Mouse (Mus musculus): ENCODE results near the gene Zrsr1.

Zrsr1 gene

GRCm38 (mm10) chr11:22971835-22972709 is at the start of gene Zrsr1:
Zrsr1 (plus strand) TSS chr11:22972005.
- peak; percentile 71 for DNase-seq (ENCODE audit: low spot score)

GRCm38 (mm10) chr11:22922546-22922945 is 49.3 kb upstream of the Zrsr1 start:
- no peak for DNase-seq (ENCODE audit: low spot score)

GRCm38 (mm10) chr11:22923606-22924005 is 48.2 kb upstream of the Zrsr1 start:
- DNase-seq (ENCODE audit: low spot score): no peak

- DNase-seq (ENCODE audit: low spot score): no peak
Measured at GRCm38 (mm10) chr11:22928586-22929169, 43.1 kb upstream of the Zrsr1 start.

DNA sequence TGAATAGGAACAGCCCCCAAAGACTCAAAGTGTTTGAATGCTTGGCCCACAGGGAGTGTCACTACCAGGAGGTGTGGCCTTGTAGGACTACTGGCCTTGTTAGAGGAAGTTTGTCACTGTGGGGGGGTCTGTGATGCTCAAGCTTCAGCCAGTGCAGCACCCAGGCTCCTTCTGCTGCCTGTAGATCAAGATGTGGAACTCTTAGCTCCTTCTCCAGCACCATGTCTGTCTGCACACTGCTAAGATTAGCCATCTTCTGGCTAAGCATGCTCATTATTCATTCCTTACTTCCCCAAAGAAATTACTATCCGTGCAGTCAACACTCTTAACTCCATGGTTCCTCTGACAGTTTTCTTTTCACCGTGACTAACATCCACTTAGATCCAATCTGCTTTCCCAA is 41.7 kb upstream of the Zrsr1 start:
- DNase-seq (ENCODE audit: low spot score): no peak

DNA sequence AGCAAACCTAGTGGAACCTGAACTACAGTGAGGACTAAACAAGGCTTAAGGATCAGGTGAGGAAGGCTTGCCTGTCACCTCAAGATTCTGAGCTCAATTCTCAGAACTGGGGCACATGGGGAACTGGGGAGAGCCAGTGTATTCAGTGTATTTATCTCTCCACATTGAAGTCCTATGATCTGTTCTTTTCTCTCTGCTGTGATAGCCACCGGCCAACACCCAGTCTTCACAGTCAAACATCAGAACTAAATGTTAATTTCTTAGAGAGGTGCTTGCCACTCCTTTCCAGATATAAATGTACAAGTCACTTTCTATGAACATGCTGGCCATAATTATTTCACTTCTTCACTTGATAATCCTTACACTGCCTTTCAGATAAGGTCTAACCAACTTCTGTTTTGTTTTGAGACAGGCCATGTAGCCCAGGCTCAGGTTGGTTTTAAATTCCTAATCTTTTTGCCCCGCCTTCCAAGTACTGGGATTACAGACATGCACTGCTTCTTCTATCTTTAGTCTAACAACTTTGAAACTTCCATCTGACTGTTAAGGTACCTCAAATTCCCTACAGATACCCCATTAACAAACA is 40.4 kb upstream of the Zrsr1 start:
- DNase-seq (ENCODE audit: low spot score): no peak

GRCm38 (mm10) chr11:22932167-22932566 is 39.6 kb upstream of the Zrsr1 start:
- DNase-seq (ENCODE audit: low spot score): no peak

GRCm38 (mm10) chr11:22936446-22937125 is 35.2 kb upstream of the Zrsr1 start:
- DNase-seq (ENCODE audit: low spot score): no peak

- no peak for DNase-seq (ENCODE audit: low spot score)
Measured at GRCm38 (mm10) chr11:22937716-22938316, 34.0 kb upstream of the Zrsr1 start.

- DNase-seq (ENCODE audit: low spot score): no peak
Measured at GRCm38 (mm10) chr11:22938983-22939382, 32.8 kb upstream of the Zrsr1 start.

DNA sequence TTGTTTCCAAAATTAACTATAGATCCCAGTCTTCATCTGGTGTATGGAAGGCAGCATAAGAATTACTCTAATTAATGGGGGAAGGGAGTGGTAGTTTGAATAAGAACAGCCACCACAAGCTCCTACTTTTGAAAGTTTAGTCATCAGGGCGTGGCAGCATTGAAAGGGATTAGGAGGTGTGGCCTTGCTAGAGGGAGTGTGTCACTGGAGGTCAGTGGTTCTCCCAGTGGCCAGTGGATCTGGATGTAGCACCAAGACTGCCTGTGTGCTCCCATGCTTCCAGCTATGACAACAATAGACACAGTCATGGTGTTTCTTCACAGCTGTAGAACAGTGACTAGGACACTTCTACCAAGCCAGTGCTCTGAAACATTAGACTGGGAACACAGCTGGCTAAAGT is 22.7 kb upstream of the Zrsr1 start:
- DNase-seq (ENCODE audit: low spot score): no peak

GRCm38 (mm10) chr11:22950131-22950530 is 21.7 kb upstream of the Zrsr1 start:
- no peak for DNase-seq (ENCODE audit: low spot score)

- no peak for DNase-seq (ENCODE audit: low spot score)
Measured at GRCm38 (mm10) chr11:22952668-22953067, 19.1 kb upstream of the Zrsr1 start.

DNA sequence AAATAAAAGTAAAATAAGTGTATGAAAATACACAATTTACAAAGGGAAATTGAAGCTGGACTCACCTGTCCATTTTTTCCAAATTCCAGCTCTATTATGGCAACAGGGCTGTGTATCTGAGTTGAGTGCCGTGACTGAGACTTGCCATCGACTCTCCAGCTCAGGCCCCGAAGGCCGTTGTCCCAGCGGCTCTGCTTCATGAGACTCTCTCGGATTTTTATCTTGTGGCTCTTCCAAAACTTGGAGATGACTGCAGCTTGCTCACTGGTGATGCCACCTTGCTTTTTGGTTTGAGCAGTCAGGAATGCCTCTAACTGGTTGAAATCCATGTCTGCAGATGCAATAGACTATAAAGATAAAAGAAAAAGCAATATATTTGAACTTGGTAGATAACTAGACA is 15.5 kb upstream of the Zrsr1 start:
- no peak for DNase-seq (ENCODE audit: low spot score)

- DNase-seq (ENCODE audit: low spot score): peak; percentile 42
Measured at GRCm38 (mm10) chr11:22956830-22957229, 15.0 kb upstream of the Zrsr1 start.

DNA sequence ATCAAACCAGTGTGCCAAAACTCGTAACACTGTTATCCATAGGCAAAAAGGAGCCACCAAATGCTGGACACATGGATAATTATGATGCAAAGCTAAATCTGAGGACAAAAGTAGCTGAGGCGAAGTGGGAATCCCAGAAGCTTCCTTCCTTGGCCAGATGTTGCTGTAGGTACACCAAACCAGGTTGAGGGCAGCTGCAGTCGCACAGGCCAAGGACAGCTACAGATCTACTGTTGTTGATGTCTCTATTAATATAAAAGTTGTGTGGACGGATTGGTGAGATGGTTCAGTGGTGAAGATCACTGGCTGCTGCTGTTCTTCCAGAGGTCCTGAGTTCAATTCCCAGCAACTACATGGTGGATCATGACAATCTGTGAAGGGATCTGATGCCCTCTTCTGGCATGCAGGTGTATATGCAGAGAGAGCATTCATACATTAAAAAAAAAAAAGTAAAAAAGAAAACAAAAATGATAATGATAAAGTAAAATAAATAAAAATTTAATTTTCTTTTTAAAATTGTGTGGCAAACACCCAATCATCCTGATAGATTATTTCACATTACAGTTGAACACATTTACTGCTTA is 13.9 kb upstream of the Zrsr1 start:
- DNase-seq (ENCODE audit: low spot score): no peak

DNA sequence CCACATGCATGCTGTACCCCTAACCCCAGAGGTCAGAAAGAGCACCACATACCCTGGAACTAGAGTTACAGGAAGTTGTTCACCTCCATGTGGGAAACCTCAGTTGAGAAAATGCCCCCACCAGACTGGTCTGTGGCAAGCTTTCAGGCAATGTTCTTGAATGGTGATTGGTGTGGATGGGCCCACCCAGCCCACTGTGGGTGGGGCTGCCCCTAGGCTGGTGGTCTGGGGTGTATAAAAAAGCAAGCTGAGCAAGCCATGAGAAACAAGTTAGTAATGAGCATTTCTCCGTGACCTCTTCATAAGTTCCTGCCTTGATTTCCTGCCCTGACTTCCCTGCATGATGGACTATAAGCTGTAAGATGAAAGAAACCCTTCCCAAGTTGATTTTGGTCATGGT is 9.7 kb upstream of the Zrsr1 start:
- no peak for DNase-seq (ENCODE audit: low spot score)

GRCm38 (mm10) chr11:22964401-22964800 is 7.4 kb upstream of the Zrsr1 start:
- DNase-seq (ENCODE audit: low spot score): no peak

- DNase-seq (ENCODE audit: low spot score): no peak
Measured at GRCm38 (mm10) chr11:22965503-22965902, 6.3 kb upstream of the Zrsr1 start.

GRCm38 (mm10) chr11:22969486-22969885 is 2.3 kb upstream of the Zrsr1 start:
- no peak for DNase-seq (ENCODE audit: low spot score)

GRCm38 (mm10) chr11:22970546-22970945 is 1.3 kb upstream of the Zrsr1 start:
- no peak for DNase-seq (ENCODE audit: low spot score)

Measured in layer of hippocampus, adult 11-12 months (tissue).